Mouse (Mus musculus): ENCODE results near the gene Sgcd. TPM values are rescaled to one million over a fixed set of nuclear protein-coding genes. Genes with fewer than 3 reads are reported as not detected.

Sgcd gene
- polyA plus RNA-seq, 1 experiment from 2014 or later = 6.7 TPM

GRCm38 (mm10) chr11:47952366-47952765 lies 36.4 kb downstream of the Sgcd start:
- no peaks in the 10 kb centered on the region for H3K36me3 ChIP-seq (ENCODE audit: control insufficient read depth, insufficient read depth)
- no peak for ATAC-seq (replicated peaks; ENCODE audit: extremely low read depth, insufficient read depth, low FRiP score)
- no peak overlapping the region for H3K9ac ChIP-seq (ENCODE audit: low read length)
- H3K4me1 ChIP-seq (ENCODE audit: control insufficient read depth, insufficient read depth, low read length) = no peaks in the 10 kb centered on the region
- H3K27me3 ChIP-seq (ENCODE audit: control insufficient read depth, insufficient read depth, low read length) = no peaks in the 10 kb centered on the region
- 77% methylated on average over 4 of the region's 4 CpGs for WGBS
- no peak overlapping the region for H3K4me2 ChIP-seq (ENCODE audit: low read depth, low read length)
- no peaks in the 10 kb centered on the region for H3K9me3 ChIP-seq (replicated peaks; ENCODE audit: control insufficient read depth, low read length)
- no peak overlapping the region for H3K27ac ChIP-seq (ENCODE audit: low read length)
- H3K4me3 ChIP-seq (ENCODE audit: low read length) = no peak overlapping the region

GRCm38 (mm10) chr11:47939795-47940194 lies 49.0 kb downstream of the Sgcd start:
- no peaks in the 10 kb centered on the region for H3K27me3 ChIP-seq (ENCODE audit: control insufficient read depth, insufficient read depth, low read length)
- WGBS = 63% methylated on average over 2 of the region's 2 CpGs
- no peak overlapping the region for H3K27ac ChIP-seq (ENCODE audit: low read length)
- no peaks in the 10 kb centered on the region for H3K4me1 ChIP-seq (ENCODE audit: control insufficient read depth, insufficient read depth, low read length)
- ATAC-seq (replicated peaks; ENCODE audit: extremely low read depth, insufficient read depth, low FRiP score) = no peak
- H3K4me2 ChIP-seq (ENCODE audit: low read depth, low read length) = no peak overlapping the region
- H3K9me3 ChIP-seq (replicated peaks; ENCODE audit: control insufficient read depth, low read length) = no peaks in the 10 kb centered on the region
- no peak overlapping the region for H3K9ac ChIP-seq (ENCODE audit: low read length)
- H3K36me3 ChIP-seq (ENCODE audit: control insufficient read depth, insufficient read depth) = no peaks in the 10 kb centered on the region
- no peak overlapping the region for H3K4me3 ChIP-seq (ENCODE audit: low read length)

- H3K9me3 ChIP-seq (replicated peaks; ENCODE audit: control insufficient read depth, low read length) = no peaks in the 10 kb centered on the region
- no peak overlapping the region for H3K4me2 ChIP-seq (ENCODE audit: low read depth, low read length)
- WGBS = 58% methylated on average over 2 of the region's 2 CpGs
- no peak overlapping the region for H3K27ac ChIP-seq (ENCODE audit: low read length)
- no peak overlapping the region for H3K4me3 ChIP-seq (ENCODE audit: low read length)
- no peaks in the 10 kb centered on the region for H3K36me3 ChIP-seq (ENCODE audit: control insufficient read depth, insufficient read depth)
- H3K9ac ChIP-seq (ENCODE audit: low read length) = no peak overlapping the region
- ATAC-seq (replicated peaks; ENCODE audit: extremely low read depth, insufficient read depth, low FRiP score) = no peak
- no peaks in the 10 kb centered on the region for H3K4me1 ChIP-seq (ENCODE audit: control insufficient read depth, insufficient read depth, low read length)
- H3K27me3 ChIP-seq (ENCODE audit: control insufficient read depth, insufficient read depth, low read length) = no peaks in the 10 kb centered on the region
Observed at GRCm38 (mm10) chr11:47917616-47918015, 71.2 kb downstream of the Sgcd start.

GRCm38 (mm10) chr11:47891617-47892172 lies 97.1 kb downstream of the Sgcd start:
- no peak overlapping the region for H3K4me3 ChIP-seq (ENCODE audit: low read length)
- H3K36me3 ChIP-seq (ENCODE audit: control insufficient read depth, insufficient read depth) = no peaks in the 10 kb centered on the region
- H3K9ac ChIP-seq (ENCODE audit: low read length) = no peak overlapping the region
- no peaks in the 10 kb centered on the region for H3K4me1 ChIP-seq (ENCODE audit: control insufficient read depth, insufficient read depth, low read length)
- no peaks in the 10 kb centered on the region for H3K27me3 ChIP-seq (ENCODE audit: control insufficient read depth, insufficient read depth, low read length)
- no peak for ATAC-seq (replicated peaks; ENCODE audit: extremely low read depth, insufficient read depth, low FRiP score)
- no peaks in the 10 kb centered on the region for H3K9me3 ChIP-seq (replicated peaks; ENCODE audit: control insufficient read depth, low read length)
- H3K27ac ChIP-seq (ENCODE audit: low read length) = no peak overlapping the region
- WGBS = 86% methylated on average over 3 of the region's 3 CpGs
- H3K4me2 ChIP-seq (ENCODE audit: low read depth, low read length) = no peak overlapping the region

GRCm38 (mm10) chr11:47890315-47890714 lies 98.5 kb downstream of the Sgcd start:
- Histone ChIP-seq H3K9ac (ENCODE audit: low read length) (no peak overlapping the region), H3K4me1 (ENCODE audit: control insufficient read depth, insufficient read depth, low read length) (no peaks in the 10 kb centered on the region), H3K4me2 (ENCODE audit: low read depth, low read length) (no peak overlapping the region), H3K9me3 (replicated peaks; ENCODE audit: control insufficient read depth, low read length) (no peaks in the 10 kb centered on the region), H3K4me3 (ENCODE audit: low read length) (no peak overlapping the region), H3K36me3 (ENCODE audit: control insufficient read depth, insufficient read depth) (no peaks in the 10 kb centered on the region), H3K27me3 (ENCODE audit: control insufficient read depth, insufficient read depth, low read length) (no peaks in the 10 kb centered on the region), H3K27ac (ENCODE audit: low read length) (no peak overlapping the region)
- WGBS = 40% methylated on average over 2 of the region's 2 CpGs
- ATAC-seq (replicated peaks; ENCODE audit: extremely low read depth, insufficient read depth, low FRiP score) = no peak

- no peaks in the 10 kb centered on the region for H3K4me1 ChIP-seq (ENCODE audit: control insufficient read depth, insufficient read depth, low read length)
- 51% methylated on average over 3 of the region's 3 CpGs for WGBS
- H3K4me2 ChIP-seq (ENCODE audit: low read depth, low read length) = no peak overlapping the region
- no peaks in the 10 kb centered on the region for H3K9me3 ChIP-seq (replicated peaks; ENCODE audit: control insufficient read depth, low read length)
- no peak overlapping the region for H3K27ac ChIP-seq (ENCODE audit: low read length)
- H3K9ac ChIP-seq (ENCODE audit: low read length) = no peak overlapping the region
- no peaks in the 10 kb centered on the region for H3K36me3 ChIP-seq (ENCODE audit: control insufficient read depth, insufficient read depth)
- ATAC-seq (replicated peaks; ENCODE audit: extremely low read depth, insufficient read depth, low FRiP score) = no peak
- no peaks in the 10 kb centered on the region for H3K27me3 ChIP-seq (ENCODE audit: control insufficient read depth, insufficient read depth, low read length)
- H3K4me3 ChIP-seq (ENCODE audit: low read length) = no peak overlapping the region
Observed at GRCm38 (mm10) chr11:47885310-47885709, 103.5 kb downstream of the Sgcd start.

GRCm38 (mm10) chr11:47883545-47883944 lies 105.2 kb downstream of the Sgcd start:
- Histone ChIP-seq H3K27ac (ENCODE audit: low read length) (no peak overlapping the region), H3K4me1 (ENCODE audit: control insufficient read depth, insufficient read depth, low read length) (no peaks in the 10 kb centered on the region), H3K36me3 (ENCODE audit: control insufficient read depth, insufficient read depth) (no peaks in the 10 kb centered on the region), H3K27me3 (ENCODE audit: control insufficient read depth, insufficient read depth, low read length) (no peaks in the 10 kb centered on the region), H3K4me2 (ENCODE audit: low read depth, low read length) (no peak overlapping the region), H3K9me3 (replicated peaks; ENCODE audit: control insufficient read depth, low read length) (no peaks in the 10 kb centered on the region), H3K4me3 (ENCODE audit: low read length) (no peak overlapping the region), H3K9ac (ENCODE audit: low read length) (no peak overlapping the region)
- WGBS = 74% methylated on average over 1 of the region's 1 CpGs
- no peak for ATAC-seq (replicated peaks; ENCODE audit: extremely low read depth, insufficient read depth, low FRiP score)

- no peak for ATAC-seq (replicated peaks; ENCODE audit: extremely low read depth, insufficient read depth, low FRiP score)
- H3K4me1 ChIP-seq (ENCODE audit: control insufficient read depth, insufficient read depth, low read length) = no peaks in the 10 kb centered on the region
- no peaks in the 10 kb centered on the region for H3K36me3 ChIP-seq (ENCODE audit: control insufficient read depth, insufficient read depth)
- no peak overlapping the region for H3K4me2 ChIP-seq (ENCODE audit: low read depth, low read length)
- WGBS = 69% methylated on average over 5 of the region's 5 CpGs
- H3K4me3 ChIP-seq (ENCODE audit: low read length) = no peak overlapping the region
- H3K9me3 ChIP-seq (replicated peaks; ENCODE audit: control insufficient read depth, low read length) = no peaks in the 10 kb centered on the region
- no peaks in the 10 kb centered on the region for H3K27me3 ChIP-seq (ENCODE audit: control insufficient read depth, insufficient read depth, low read length)
- no peak overlapping the region for H3K9ac ChIP-seq (ENCODE audit: low read length)
- no peak overlapping the region for H3K27ac ChIP-seq (ENCODE audit: low read length)
Observed at GRCm38 (mm10) chr11:47876633-47877170, 112.1 kb downstream of the Sgcd start.

- WGBS = 58% methylated on average over 3 of the region's 3 CpGs
- Histone ChIP-seq H3K9me3 (replicated peaks; ENCODE audit: control insufficient read depth, low read length) (no peaks in the 10 kb centered on the region), H3K27ac (ENCODE audit: low read length) (no peak overlapping the region), H3K27me3 (ENCODE audit: control insufficient read depth, insufficient read depth, low read length) (no peaks in the 10 kb centered on the region), H3K4me3 (ENCODE audit: low read length) (no peak overlapping the region), H3K4me2 (ENCODE audit: low read depth, low read length) (no peak overlapping the region), H3K36me3 (ENCODE audit: control insufficient read depth, insufficient read depth) (no peaks in the 10 kb centered on the region), H3K4me1 (ENCODE audit: control insufficient read depth, insufficient read depth, low read length) (no peaks in the 10 kb centered on the region), H3K9ac (ENCODE audit: low read length) (no peak overlapping the region)
- no peak for ATAC-seq (replicated peaks; ENCODE audit: extremely low read depth, insufficient read depth, low FRiP score)
Observed at GRCm38 (mm10) chr11:47845894-47846293, 142.9 kb downstream of the Sgcd start.
